Mouse (Mus musculus): ENCODE data around the gene Cd200r1. TPM values are rescaled to one million over a fixed set of nuclear protein-coding genes. Genes with fewer than 3 reads are reported as not detected.
"Not testable (repeated sequence)": the region's sequence is repeated elsewhere in the genome, so short reads cannot be mapped to it uniquely, and the experiment has no call there.

The Cd200r1 gene
- polyA plus RNA-seq, 1 experiment = 0.18 TPM

DNA sequence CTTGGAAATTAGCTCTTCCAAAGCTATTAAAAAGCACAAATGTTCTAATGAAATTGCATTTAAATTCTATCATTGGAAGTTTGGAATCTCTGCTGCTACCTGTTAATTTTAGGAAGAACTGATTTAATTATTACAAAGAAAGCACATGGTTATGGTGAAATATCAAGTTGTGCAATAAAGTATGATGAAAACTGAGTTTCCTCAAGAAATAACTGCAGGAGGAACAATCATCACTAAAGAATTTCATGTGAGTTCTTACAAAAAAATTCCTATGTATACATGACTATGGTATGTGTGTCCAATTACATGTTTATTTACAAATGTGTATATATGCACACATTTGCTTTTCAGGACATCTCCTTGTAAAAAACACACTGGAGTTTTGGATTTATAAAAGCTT is 28.9 kb downstream of the Cd200r1 start:
- Histone ChIP-seq H3K4me3 (replicated peaks; ENCODE audit: insufficient read depth, low read depth, low read length) (no peak overlapping the region), H3K4me1 (ENCODE audit: control insufficient read depth, insufficient read depth, low read length) (no peaks in the 10 kb centered on the region), H3K27ac (ENCODE audit: insufficient read depth, low read length) (no peak overlapping the region), H3K27me3 (ENCODE audit: control insufficient read depth, insufficient read depth, low read length) (no peaks in the 10 kb centered on the region)
- no peak for DNase-seq
- TF ChIP-seq POLR2A (IDR thresholded peaks at IDR 0.05; ENCODE audit: borderline replicate concordance, insufficient read depth, low read length) (no peak), CTCF (IDR thresholded peaks at IDR 0.05; ENCODE audit: borderline replicate concordance, insufficient read depth, low read depth, low read length) (no peak)

DNA sequence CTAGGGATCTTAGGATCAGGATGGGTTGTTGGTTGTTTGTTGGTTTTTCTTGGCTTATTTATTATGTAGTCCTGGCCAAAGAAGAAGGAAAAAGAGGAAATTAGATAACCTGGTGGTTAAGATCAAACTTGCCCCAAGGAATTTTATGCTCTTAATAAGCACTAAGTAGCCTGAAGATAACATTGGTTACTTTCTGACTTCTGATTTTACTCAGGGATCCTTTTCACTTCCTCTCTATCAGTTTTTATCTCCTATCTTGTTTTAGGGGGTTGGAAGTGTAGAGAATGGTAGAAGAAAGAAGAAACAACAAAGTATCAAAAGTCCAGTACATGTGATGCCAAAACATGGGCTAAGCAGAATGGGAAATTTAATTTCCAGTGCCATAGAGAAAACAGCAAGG is 40.4 kb downstream of the Cd200r1 start:
- Histone ChIP-seq H3K27ac (ENCODE audit: insufficient read depth, low read length) (no peak overlapping the region), H3K27me3 (ENCODE audit: control insufficient read depth, insufficient read depth, low read length) (no peaks in the 10 kb centered on the region), H3K4me1 (ENCODE audit: control insufficient read depth, insufficient read depth, low read length) (no peaks in the 10 kb centered on the region), H3K4me3 (replicated peaks; ENCODE audit: insufficient read depth, low read depth, low read length) (no peak overlapping the region)
- no peak for DNase-seq
- no peak for TF ChIP-seq POLR2A (IDR thresholded peaks at IDR 0.05; ENCODE audit: borderline replicate concordance, insufficient read depth, low read length)
- TF ChIP-seq CTCF (IDR thresholded peaks at IDR 0.05; ENCODE audit: borderline replicate concordance, insufficient read depth, low read depth, low read length) = no peak

DNA sequence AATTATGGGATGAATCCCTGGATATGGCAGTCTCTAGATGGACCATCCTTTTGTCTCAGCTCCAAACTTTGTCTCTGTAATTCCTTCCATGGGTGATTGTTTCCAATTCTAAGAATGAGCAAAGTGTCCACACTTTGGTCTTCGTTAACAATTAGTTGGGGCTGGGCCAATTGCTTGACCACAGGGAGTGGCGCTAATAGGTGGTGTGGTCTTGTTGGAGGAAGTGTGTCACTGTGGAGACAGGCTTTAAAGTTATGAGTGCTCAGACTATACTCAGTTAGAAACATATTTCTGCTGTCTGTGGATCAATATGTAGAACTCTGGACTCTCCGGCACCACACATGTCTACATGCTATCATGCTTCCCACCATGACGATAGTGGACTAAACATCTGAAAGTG is 44.7 kb downstream of the Cd200r1 start:
- not testable (repeated sequence) for DNase-seq; H3K27me3 ChIP-seq (ENCODE audit: control insufficient read depth, insufficient read depth, low read length)
- WGBS = 94% methylated on average over 4 of the region's 4 CpGs

DNA sequence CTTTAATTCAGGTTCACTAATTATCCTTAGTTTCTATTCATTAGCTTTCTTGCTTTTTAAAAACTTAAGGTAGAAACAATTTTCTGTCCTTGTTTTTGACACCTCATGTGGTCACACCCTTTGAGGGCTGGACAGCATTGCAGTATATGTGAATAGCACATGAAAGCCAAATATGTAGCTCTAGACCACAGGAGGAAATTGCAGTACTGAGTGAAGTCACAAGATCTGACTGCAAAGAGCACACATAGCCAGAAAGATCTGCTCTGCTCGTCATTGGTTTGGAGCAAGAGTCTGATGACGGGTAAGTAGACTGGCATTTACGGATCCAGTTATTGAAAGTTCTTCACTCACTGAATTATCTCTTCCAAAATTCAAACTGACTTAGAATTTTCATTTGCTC is 46.0 kb downstream of the Cd200r1 start, which contains the start of gene Cd200r4:
TSS of gene Cd200r4 (plus strand) at position 190 of the 400 bp plus-strand sequence.
- TF ChIP-seq POLR2A (IDR thresholded peaks at IDR 0.05; ENCODE audit: borderline replicate concordance, insufficient read depth, low read length) (no peak), CTCF (IDR thresholded peaks at IDR 0.05; ENCODE audit: borderline replicate concordance, insufficient read depth, low read depth, low read length) (no peak)
- H3K27ac ChIP-seq (ENCODE audit: insufficient read depth, low read length) = no peak within 1 kb of the TSS
- DNase-seq = no peak
- H3K4me1 ChIP-seq (ENCODE audit: control insufficient read depth, insufficient read depth, low read length) = no peaks in the 10 kb centered on the region
- H3K27me3 ChIP-seq (ENCODE audit: control insufficient read depth, insufficient read depth, low read length) = no peaks in the 10 kb centered on the region
- H3K4me3 ChIP-seq (replicated peaks; ENCODE audit: insufficient read depth, low read depth, low read length) = no peak within 1 kb of the TSS
- 93% methylated on average over 3 of the region's 3 CpGs for WGBS

More for the DNA sequence above, 44.7 kb downstream of the Cd200r1 start:
- not testable (repeated sequence) for H3K4me1 ChIP-seq (ENCODE audit: control insufficient read depth, insufficient read depth, low read length); H3K27ac ChIP-seq (ENCODE audit: insufficient read depth, low read length); H3K4me3 ChIP-seq (replicated peaks; ENCODE audit: insufficient read depth, low read depth, low read length)

DNA sequence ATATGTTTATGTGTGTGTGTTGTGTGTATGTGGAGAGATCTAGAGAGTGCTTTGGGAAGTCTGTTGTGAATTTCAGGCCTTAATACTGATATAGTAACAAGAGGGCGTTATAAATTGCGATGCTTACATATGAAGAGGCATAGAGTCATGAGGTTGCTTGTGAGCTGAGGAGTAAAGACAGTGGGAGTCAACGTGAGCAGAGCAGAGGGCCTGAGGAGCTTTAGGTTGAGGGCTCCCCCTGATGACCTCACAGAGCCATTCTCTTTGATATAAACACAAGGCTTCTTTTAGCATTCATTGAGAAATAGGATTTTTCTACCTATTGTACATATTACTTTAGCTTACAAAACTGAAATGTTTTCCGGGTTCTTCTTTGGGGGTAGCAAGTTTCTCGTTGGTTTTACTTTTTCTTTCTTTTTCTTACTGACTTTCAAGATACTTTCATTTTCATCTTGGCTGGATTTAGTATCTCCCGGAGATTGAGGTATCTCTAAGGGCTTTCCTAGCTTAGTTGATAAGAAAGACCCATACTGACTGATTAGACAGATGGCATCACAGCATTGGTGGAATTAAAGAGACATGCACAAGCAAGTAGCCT is 47.0 kb downstream of the Cd200r1 start:
- DNase-seq = no peak
- H3K27me3 ChIP-seq (ENCODE audit: control insufficient read depth, insufficient read depth, low read length) = no peaks in the 10 kb centered on the region
- no peaks in the 10 kb centered on the region for H3K4me1 ChIP-seq (ENCODE audit: control insufficient read depth, insufficient read depth, low read length)
- TF ChIP-seq POLR2A (IDR thresholded peaks at IDR 0.05; ENCODE audit: borderline replicate concordance, insufficient read depth, low read length) = no peak
- no peak for TF ChIP-seq CTCF (IDR thresholded peaks at IDR 0.05; ENCODE audit: borderline replicate concordance, insufficient read depth, low read depth, low read length)
- 72% methylated on average over 6 of the region's 6 CpGs for WGBS
- no peak overlapping the region for H3K4me3 ChIP-seq (replicated peaks; ENCODE audit: insufficient read depth, low read depth, low read length)
- no peak overlapping the region for H3K27ac ChIP-seq (ENCODE audit: insufficient read depth, low read length)

DNA sequence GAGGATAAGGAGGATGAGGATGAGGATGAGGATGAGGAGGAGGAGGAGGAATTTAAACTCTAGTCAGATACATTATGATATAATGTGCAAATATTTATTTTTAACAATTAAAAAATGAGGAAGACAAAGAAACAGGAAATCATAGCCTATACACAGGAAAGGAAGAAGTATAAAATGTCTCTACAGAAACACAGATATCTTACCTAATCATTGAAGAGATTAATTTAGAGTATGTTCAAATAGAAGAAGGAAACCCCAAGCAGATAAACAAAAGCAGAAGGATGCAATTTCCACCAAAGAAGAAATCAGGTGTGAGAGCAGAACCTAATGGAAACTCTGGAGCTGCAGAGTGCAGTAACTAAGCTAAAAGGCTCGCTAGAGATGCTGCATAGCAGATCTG is 52.5 kb downstream of the Cd200r1 start:
- WGBS = 51% methylated on average over 1 of the region's 1 CpGs
- Histone ChIP-seq H3K4me1 (ENCODE audit: control insufficient read depth, insufficient read depth, low read length) (no peaks in the 10 kb centered on the region), H3K4me3 (replicated peaks; ENCODE audit: insufficient read depth, low read depth, low read length) (no peak overlapping the region), H3K27me3 (ENCODE audit: control insufficient read depth, insufficient read depth, low read length) (no peaks in the 10 kb centered on the region), H3K27ac (ENCODE audit: insufficient read depth, low read length) (no peak overlapping the region)
- DNase-seq = no peak
- no peak for TF ChIP-seq POLR2A (IDR thresholded peaks at IDR 0.05; ENCODE audit: borderline replicate concordance, insufficient read depth, low read length)
- TF ChIP-seq CTCF (IDR thresholded peaks at IDR 0.05; ENCODE audit: borderline replicate concordance, insufficient read depth, low read depth, low read length) = no peak

DNA sequence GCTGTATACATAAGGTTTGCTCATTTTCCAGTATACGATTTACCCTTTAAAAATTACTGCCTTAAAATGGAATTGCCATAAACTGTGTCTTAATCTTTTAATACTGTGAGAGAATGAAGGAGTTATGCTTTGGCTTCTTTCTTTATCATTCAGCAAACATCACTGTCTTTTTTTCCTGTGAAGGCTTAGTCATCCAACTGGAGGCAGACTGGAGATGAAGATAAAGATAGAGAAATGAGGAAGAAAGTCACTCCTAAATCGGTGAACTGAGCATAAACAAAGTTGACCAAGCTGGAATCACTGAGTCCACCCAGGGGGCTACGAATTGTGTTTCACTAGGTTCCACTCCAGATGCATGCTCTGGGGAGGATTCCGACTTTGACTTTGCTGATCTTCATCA is 55.0 kb downstream of the Cd200r1 start:
- 90% methylated on average over 4 of the region's 4 CpGs for WGBS

DNA sequence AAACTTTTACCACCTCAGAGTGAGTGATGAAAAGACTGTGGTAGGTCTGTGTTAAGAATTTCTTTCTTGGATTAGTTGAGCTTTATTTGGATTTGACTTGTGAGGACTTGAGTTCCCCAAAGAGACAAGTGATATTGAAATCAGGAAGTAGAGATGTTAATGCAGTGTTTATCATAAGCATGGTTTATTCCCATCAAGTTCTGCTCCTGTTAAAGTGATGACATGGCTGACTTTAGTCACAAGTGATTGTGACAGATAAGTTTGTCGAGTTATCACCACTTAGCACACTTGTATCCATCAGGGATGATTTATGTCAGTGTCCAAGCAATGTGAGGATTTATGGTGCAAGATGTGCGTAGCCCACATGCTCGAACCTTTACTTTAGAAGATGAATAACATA is 66.8 kb downstream of the Cd200r1 start:
- WGBS = 78% methylated on average over 3 of the region's 3 CpGs
- Histone ChIP-seq H3K27me3 (ENCODE audit: control insufficient read depth, insufficient read depth, low read length) (no peaks in the 10 kb centered on the region), H3K4me1 (ENCODE audit: control insufficient read depth, insufficient read depth, low read length) (peaks cover 4% of the 10 kb centered on the region; the same call in 1 of the 2 replicates), H3K27ac (ENCODE audit: insufficient read depth, low read length) (no peak overlapping the region), H3K4me3 (replicated peaks; ENCODE audit: insufficient read depth, low read depth, low read length) (no peak overlapping the region)
- no peak for TF ChIP-seq POLR2A (IDR thresholded peaks at IDR 0.05; ENCODE audit: borderline replicate concordance, insufficient read depth, low read length)
- TF ChIP-seq CTCF (IDR thresholded peaks at IDR 0.05; ENCODE audit: borderline replicate concordance, insufficient read depth, low read depth, low read length) = no peak
- no peak for DNase-seq

More for the DNA sequence above, 55.0 kb downstream of the Cd200r1 start:
- Histone ChIP-seq H3K27me3 (ENCODE audit: control insufficient read depth, insufficient read depth, low read length) (no peaks in the 10 kb centered on the region), H3K4me3 (replicated peaks; ENCODE audit: insufficient read depth, low read depth, low read length) (no peak overlapping the region), H3K27ac (ENCODE audit: insufficient read depth, low read length) (no peak overlapping the region), H3K4me1 (ENCODE audit: control insufficient read depth, insufficient read depth, low read length) (no peaks in the 10 kb centered on the region)
- TF ChIP-seq POLR2A (IDR thresholded peaks at IDR 0.05; ENCODE audit: borderline replicate concordance, insufficient read depth, low read length) (no peak), CTCF (IDR thresholded peaks at IDR 0.05; ENCODE audit: borderline replicate concordance, insufficient read depth, low read depth, low read length) (no peak)
- no peak for DNase-seq

DNA sequence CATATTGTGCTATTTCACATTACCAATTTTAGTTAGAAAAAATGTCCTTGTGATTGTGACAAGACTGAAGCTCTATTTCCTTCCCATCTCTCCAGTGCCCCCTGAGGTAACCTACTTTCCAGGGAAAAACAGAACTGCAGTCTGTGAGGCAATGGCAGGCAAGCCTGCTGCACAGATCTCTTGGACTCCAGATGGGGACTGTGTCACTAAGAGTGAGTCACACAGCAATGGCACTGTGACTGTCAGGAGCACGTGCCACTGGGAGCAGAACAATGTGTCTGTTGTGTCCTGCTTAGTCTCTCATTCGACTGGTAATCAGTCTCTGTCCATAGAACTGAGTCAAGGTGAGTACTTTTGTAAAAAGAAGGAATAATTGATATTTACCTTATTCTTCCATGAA is 67.7 kb downstream of the Cd200r1 start:
- not testable (repeated sequence) for H3K27ac ChIP-seq (ENCODE audit: insufficient read depth, low read length); H3K4me3 ChIP-seq (replicated peaks; ENCODE audit: insufficient read depth, low read depth, low read length); H3K27me3 ChIP-seq (ENCODE audit: control insufficient read depth, insufficient read depth, low read length); H3K4me1 ChIP-seq (ENCODE audit: control insufficient read depth, insufficient read depth, low read length)
- 29% methylated on average over 2 of the region's 2 CpGs for WGBS
- DNase-seq = peak in 1 of 2 experiments; percentile 6
